In genomic region chr3:122483066-122483782, GRCm38 (mm10) we compare ENCODE assay signal across 8 mouse cellular contexts.
DNase-seq lines count a peak whose midpoint lies in the region; ATAC-seq and TF ChIP-seq lines count a peak whose summit lies in the region.

No protein-coding gene starts in this region.

- no peak overlapping the region for H3K4me3 ChIP-seq in heart, adult 2 months
- no peak overlapping the region for H3K4me3 ChIP-seq in intestine, embryonic 16.5 days (ENCODE audit: low read length)
- no peak overlapping the region for H3K4me3 ChIP-seq in stomach, embryonic 15.5 days (replicated peaks)

- no peak for TF ChIP-seq EP300 in heart, adult 2 months (IDR thresholded peaks at IDR 0.05; ENCODE audit: insufficient read depth, low read depth, low read length)

- ATAC-seq in intestine, embryonic 16.5 days = no peak
- peak; percentile 17; the same call in 1 of the 2 replicates for ATAC-seq in stomach, embryonic 15.5 days (ENCODE audit: insufficient read depth, low FRiP score, low read depth)

- no peak for TF ChIP-seq POLR2A in heart, adult 2 months (IDR thresholded peaks at IDR 0.05; ENCODE audit: insufficient read depth, low read depth, low read length)

- intact Hi-C loops in heart, adult 2 months (cut with DNase I) = no loop called here

- H3K4me1 ChIP-seq in heart, adult 2 months (ENCODE audit: control insufficient read depth, insufficient read depth, low read length) = peaks cover 5% of the 10 kb centered on the region
- peaks cover 27% of the 10 kb centered on the region for H3K4me1 ChIP-seq in intestine, embryonic 16.5 days (ENCODE audit: control insufficient read depth, insufficient read depth, low read length)
- peaks cover 23% of the 10 kb centered on the region; the same call in 1 of the 2 replicates for H3K4me1 ChIP-seq in stomach, embryonic 15.5 days

- no peak overlapping the region; the same call in 1 of the 2 replicates for H3K9ac ChIP-seq in heart, adult 2 months (ENCODE audit: low read depth, low read length)
- H3K9ac ChIP-seq in intestine, embryonic 16.5 days (ENCODE audit: low read depth, low read length) = 0 out of 2 replicates have a peak overlapping the region, but pooled peaks have one; percentile 4
- no peak overlapping the region for H3K9ac ChIP-seq in stomach, embryonic 15.5 days

- peak in 1 of 2 experiments; percentile 43 for DNase-seq in heart, adult 2 months
- no peak for DNase-seq in heart, adult 8-10 months (ENCODE audit: low spot score)
- DNase-seq in adipocyte (ENCODE audit: low spot score) = peak; percentile 45
- DNase-seq in gastrocnemius, adult 18-20 months (ENCODE audit: low spot score) = peak; percentile 75
- DNase-seq in thymus, postnatal 36 days = no peak
- no peak for DNase-seq in kidney, postnatal 36 days

- no peaks in the 10 kb centered on the region for H3K36me3 ChIP-seq in heart, adult 2 months (ENCODE audit: control insufficient read depth, insufficient read depth, low read length)
- no peaks in the 10 kb centered on the region for H3K36me3 ChIP-seq in intestine, embryonic 16.5 days (ENCODE audit: control insufficient read depth, insufficient read depth, low read length)
- no peaks in the 10 kb centered on the region for H3K36me3 ChIP-seq in stomach, embryonic 15.5 days

- TF ChIP-seq CTCF in heart, adult 2 months (IDR thresholded peaks at IDR 0.05) = no peak

- H3K4me2 ChIP-seq in intestine, embryonic 16.5 days (ENCODE audit: low read depth, low read length) = no peak overlapping the region
- peak overlapping the region; percentile 19; the same call in 1 of the 2 replicates for H3K4me2 ChIP-seq in stomach, embryonic 15.5 days

- H3K79me2 ChIP-seq in heart, adult 2 months (replicated peaks; ENCODE audit: control insufficient read depth, insufficient read depth, low read length) = no peaks in the 10 kb centered on the region

- H3K27me3 ChIP-seq in heart, adult 2 months (ENCODE audit: control insufficient read depth, insufficient read depth, low read length) = no peaks in the 10 kb centered on the region
- H3K27me3 ChIP-seq in intestine, embryonic 16.5 days (replicated peaks; ENCODE audit: control insufficient read depth, insufficient read depth, low read length) = no peaks in the 10 kb centered on the region
- no peaks in the 10 kb centered on the region for H3K27me3 ChIP-seq in stomach, embryonic 15.5 days (replicated peaks)

- no peaks in the 10 kb centered on the region for H3K9me3 ChIP-seq in intestine, embryonic 16.5 days (ENCODE audit: control insufficient read depth, low read length)
- H3K9me3 ChIP-seq in stomach, embryonic 15.5 days = no peaks in the 10 kb centered on the region

- 43% methylated on average over 14 of the region's 14 CpGs for WGBS in heart, adult 2 months
- 34% methylated on average over 14 of the region's 14 CpGs for WGBS in intestine, embryonic 16.5 days
- 31% methylated on average over 14 of the region's 14 CpGs for WGBS in stomach, embryonic 15.5 days

- peak overlapping the region; percentile 52 for H3K27ac ChIP-seq in heart, adult 2 months
- H3K27ac ChIP-seq in intestine, embryonic 16.5 days (ENCODE audit: low read length) = peak overlapping the region; percentile 78; the same call in 1 of the 2 replicates
- peak overlapping the region; percentile 36; the same call in 1 of the 2 replicates for H3K27ac ChIP-seq in stomach, embryonic 15.5 days

Comparison
In these comparisons a context has a peak if more than half of its experiments do, and no peak if none do; other contexts are left out.
1. DNase-seq: peak in adipocyte (single experiment) and gastrocnemius, adult 18-20 months (single experiment); none in heart, adult 8-10 months (single experiment), thymus, postnatal 36 days (0 of 2) and kidney, postnatal 36 days (0 of 2).
2. Peak in every context shown above with its lines, with median percentiles within 50 percentile points of each other: H3K27ac ChIP-seq.